Mouse (Mus musculus) G1E (cell line): ENCODE data around the gene Tmem45a2.

Experiments used
- CTCF ChIP-seq: IDR thresholded peaks from 2 replicates; pipeline ENCODE4 v1.5.1; 2012; ENCODE audit warnings: low read depth, low read length, inconsistent platforms, mixed read lengths
- GATA1 ChIP-seq: IDR thresholded peaks from 2 replicates; pipeline ENCODE4 v1.6.1; 2012; ENCODE audit warnings: borderline replicate concordance, low read length, inconsistent platforms, mixed read lengths
- GATA2 ChIP-seq: IDR thresholded peaks from 2 replicates; pipeline ENCODE4 v1.6.1; 2012; ENCODE audit warnings: low read depth, low read length, inconsistent platforms, borderline replicate concordance
- POLR2AphosphoS5 ChIP-seq: IDR thresholded peaks from 2 replicates; pipeline ENCODE4 v1.6.1; 2012; ENCODE audit warnings: low read depth, low read length, inconsistent platforms; ENCODE audit not compliant: insufficient replicate concordance
- TAL1 ChIP-seq: conservative IDR thresholded peaks from 2 replicates; pipeline ENCODE4 v1.6.1; 2012; ENCODE audit warnings: low read depth, low read length, inconsistent platforms, mixed read lengths

DNA sequence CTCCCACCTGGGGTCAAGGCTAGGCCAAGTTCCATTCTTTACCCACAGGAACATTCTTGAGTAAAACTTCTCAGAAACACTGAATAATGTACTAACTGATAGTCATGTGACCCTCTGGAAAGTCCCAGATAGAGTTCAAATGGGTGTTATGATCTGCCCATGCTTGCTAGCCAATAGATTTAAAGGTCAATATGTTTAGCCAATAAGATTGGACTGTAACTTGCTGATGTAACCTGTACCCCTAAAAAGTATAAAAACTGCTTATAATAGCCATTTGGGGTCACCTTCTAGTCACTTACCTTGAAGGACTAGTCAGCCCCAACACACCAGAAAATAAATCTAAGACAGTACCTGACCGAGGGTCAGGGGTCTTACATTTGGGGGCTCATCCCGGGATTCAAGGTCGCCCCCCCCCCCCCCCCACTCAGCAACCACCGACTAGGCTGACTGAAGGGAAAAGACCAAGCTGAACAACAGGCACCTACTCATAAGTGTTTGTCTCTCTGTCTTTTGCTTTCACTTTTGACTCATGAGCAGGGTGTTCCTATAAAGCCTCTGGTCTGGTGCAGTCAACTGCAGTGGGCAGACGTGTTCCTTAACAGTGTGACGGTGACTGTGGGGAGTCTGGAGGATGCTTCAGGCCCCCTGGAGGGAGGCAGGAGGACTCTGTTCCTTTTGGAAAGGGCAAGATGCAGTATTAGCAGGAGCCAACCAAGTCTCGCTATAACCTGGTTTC, 40.9 kb downstream of the Tmem45a2 start:
- TF ChIP-seq CTCF, result no peak
- TF ChIP-seq GATA1, result no peak
- TF ChIP-seq POLR2AphosphoS5, result no peak
- no peak for TF ChIP-seq GATA2
- no peak for TF ChIP-seq TAL1
